In genomic region chr13:60601436-60602415, GRCm38 (mm10) we compare ENCODE assay signal across 8 mouse cellular contexts. TPM values are rescaled to one million over a fixed set of nuclear protein-coding genes. Genes with fewer than 3 reads are reported as not detected.
DNase-seq lines count a peak whose midpoint lies in the region; ATAC-seq and TF ChIP-seq lines count a peak whose summit lies in the region.

Gene Dapk1, plus strand, starts transcription at chr13:60601947.

- no peaks in the 10 kb centered on the region for H3K9me3 ChIP-seq in erythroblast, embryonic 14.5 days (ENCODE audit: control insufficient read depth, low read length)
- H3K9me3 ChIP-seq in forebrain, embryonic 10.5 days = no peaks in the 10 kb centered on the region; the same call in 1 of the 2 replicates
- no peaks in the 10 kb centered on the region for H3K9me3 ChIP-seq in heart, embryonic 13.5 days
- H3K9me3 ChIP-seq in stomach, embryonic 14.5 days (ENCODE audit: control insufficient read depth, low read depth, low read length) = no peaks in the 10 kb centered on the region

- peak; percentile 78 for DNase-seq in forebrain, embryonic 10.5 days (ENCODE audit: extremely low spot score, low spot score)
- peak; percentile 91 for DNase-seq in kidney, postnatal 10 days
- peak; percentile 80 for DNase-seq in liver, adult 2 months (ENCODE audit: extremely low read depth, low read depth, low spot score)
- DNase-seq in naive thymus-derived CD4-positive, alpha-beta T cell, adult 2 months (ENCODE audit: low read depth) = peak; percentile 74

- WGBS in forebrain, embryonic 10.5 days = under 1% methylated on average over 86 of the region's 90 CpGs
- WGBS in heart, embryonic 13.5 days = under 1% methylated on average over 86 of the region's 90 CpGs
- 1% methylated on average over 79 of the region's 90 CpGs for WGBS in liver, adult 2 months
- WGBS in stomach, embryonic 14.5 days = under 1% methylated on average over 55 of the region's 90 CpGs

- peaks cover 14% of the 10 kb centered on the region for H3K4me1 ChIP-seq in erythroblast, embryonic 14.5 days (ENCODE audit: control insufficient read depth)
- H3K4me1 ChIP-seq in forebrain, embryonic 10.5 days = peaks cover 26% of the 10 kb centered on the region
- peaks cover 10% of the 10 kb centered on the region; the same call in 1 of the 2 replicates for H3K4me1 ChIP-seq in heart, embryonic 13.5 days
- H3K4me1 ChIP-seq in liver, adult 2 months (ENCODE audit: control insufficient read depth, insufficient read depth, low read length) = peaks cover 25% of the 10 kb centered on the region
- H3K4me1 ChIP-seq in stomach, embryonic 14.5 days (ENCODE audit: control insufficient read depth, insufficient read depth, low read length) = peaks cover 7% of the 10 kb centered on the region; the same call in 1 of the 2 replicates

- peak; percentile 70 for TF ChIP-seq CTCF in liver, adult 2 months (IDR thresholded peaks at IDR 0.05; ENCODE audit: low read depth, low read length)

- H3K79me2 ChIP-seq in liver, adult 2 months (ENCODE audit: control insufficient read depth, insufficient read depth, low read length) = peaks cover 28% of the 10 kb centered on the region; the same call in 1 of the 2 replicates

- no peak for ATAC-seq in erythroblast, adult 5-6 weeks (replicated peaks; ENCODE audit: low FRiP score, poor library complexity, severe bottlenecking)
- ATAC-seq in heart, embryonic 13.5 days (ENCODE audit: extremely low read depth, insufficient number of reproducible peaks, low FRiP score, low TSS enrichment) = peak; percentile 69
- peak; percentile 90 for ATAC-seq in stomach, embryonic 14.5 days (ENCODE audit: insufficient number of reproducible peaks, insufficient read depth, low FRiP score, low read depth)

- H3K36me3 ChIP-seq in erythroblast, embryonic 14.5 days (ENCODE audit: control insufficient read depth) = no peaks in the 10 kb centered on the region; the same call in 1 of the 2 replicates
- H3K36me3 ChIP-seq in forebrain, embryonic 10.5 days (replicated peaks) = peaks cover 28% of the 10 kb centered on the region
- peaks cover 6% of the 10 kb centered on the region; the same call in 1 of the 2 replicates for H3K36me3 ChIP-seq in heart, embryonic 13.5 days
- no peaks in the 10 kb centered on the region for H3K36me3 ChIP-seq in liver, adult 2 months (ENCODE audit: control insufficient read depth, insufficient read depth, low read length)
- no peaks in the 10 kb centered on the region for H3K36me3 ChIP-seq in stomach, embryonic 14.5 days (ENCODE audit: control insufficient read depth, insufficient read depth, low read length)

- TF ChIP-seq POLR2A in liver, adult 2 months (IDR thresholded peaks at IDR 0.05; ENCODE audit: extremely low read depth, insufficient read depth, low read length) = peak; percentile 65; the same call in 1 of the 2 replicates

- H3K27ac ChIP-seq in forebrain, embryonic 10.5 days = peak within 1 kb of the TSS; percentile 96
- peak within 1 kb of the TSS; percentile 41; the same call in 1 of the 2 replicates for H3K27ac ChIP-seq in heart, embryonic 13.5 days (replicated peaks)
- H3K27ac ChIP-seq in liver, adult 2 months (replicated peaks; ENCODE audit: insufficient read depth, low read depth, low read length) = peak within 1 kb of the TSS; percentile 87
- H3K27ac ChIP-seq in stomach, embryonic 14.5 days (ENCODE audit: low read length) = peak within 1 kb of the TSS; percentile 79

- peaks cover 5% of the 10 kb centered on the region for H3K27me3 ChIP-seq in erythroblast, embryonic 14.5 days (ENCODE audit: control insufficient read depth)
- H3K27me3 ChIP-seq in forebrain, embryonic 10.5 days (ENCODE audit: poor library complexity, severe bottlenecking) = no peaks in the 10 kb centered on the region
- H3K27me3 ChIP-seq in heart, embryonic 13.5 days (replicated peaks) = no peaks in the 10 kb centered on the region
- no peaks in the 10 kb centered on the region for H3K27me3 ChIP-seq in liver, adult 2 months (ENCODE audit: control insufficient read depth, insufficient read depth, low read length)
- no peaks in the 10 kb centered on the region for H3K27me3 ChIP-seq in stomach, embryonic 14.5 days (ENCODE audit: control insufficient read depth, insufficient read depth, low read length)

- H3K4me2 ChIP-seq in heart, embryonic 13.5 days = peak within 1 kb of the TSS; percentile 97
- H3K4me2 ChIP-seq in stomach, embryonic 14.5 days (replicated peaks; ENCODE audit: low read depth, low read length) = peak within 1 kb of the TSS; percentile 85

- H3K9ac ChIP-seq in heart, embryonic 13.5 days = peak within 1 kb of the TSS; percentile 87
- peak within 1 kb of the TSS; percentile 96 for H3K9ac ChIP-seq in liver, adult 2 months (ENCODE audit: low read depth, low read length)
- peak within 1 kb of the TSS; percentile 65 for H3K9ac ChIP-seq in stomach, embryonic 14.5 days (replicated peaks; ENCODE audit: low read depth, low read length)

- peak within 1 kb of the TSS; percentile 68 for H3K4me3 ChIP-seq in erythroblast, embryonic 14.5 days (replicated peaks)
- H3K4me3 ChIP-seq in forebrain, embryonic 10.5 days = peak within 1 kb of the TSS; percentile 85
- H3K4me3 ChIP-seq in heart, embryonic 13.5 days = peak within 1 kb of the TSS; percentile 87
- H3K4me3 ChIP-seq in liver, adult 2 months (ENCODE audit: insufficient read depth, low read depth, low read length) = peak within 1 kb of the TSS; percentile 69
- H3K4me3 ChIP-seq in stomach, embryonic 14.5 days (ENCODE audit: low read depth, low read length) = peak within 1 kb of the TSS; percentile 80

RNA-seq across cellular contexts. Expression of gene Dapk1, which starts in this region (rescaled TPM):
- polyA plus RNA-seq in erythroblast, embryonic 14.5 days (2012) = 0.05 and 0.15 TPM in 2 replicates
- total RNA-seq in erythroblast, adult 5-6 weeks (2015; ENCODE audit: low replicate concordance) = 2.3 TPM in 2 replicates
- 1.4 and 2.0 TPM in 2 replicates for total RNA-seq in erythroblast, adult 5-6 weeks (2017; ENCODE audit: low replicate concordance)
- 18.0 and 18.7 TPM in 2 replicates for polyA plus RNA-seq in forebrain, embryonic 10.5 days (2016; fragmentation: Nextera tagmentation; extraction: Ambion mirVana)
- polyA plus RNA-seq in heart, embryonic 13.5 days (2015; fragmentation: Nextera tagmentation; extraction: Ambion mirVana) = 7.5 and 8.2 TPM in 2 replicates
- 23.0 and 36.8 TPM in 2 replicates for total RNA-seq in liver, adult 2 months (2014; rRNA removed)
- polyA plus RNA-seq in liver, adult 2 months (2012; rRNA removed) = 80.5 and 91.7 TPM in 2 replicates
- 16.2 and 21.6 TPM in 2 replicates for polyA plus RNA-seq in stomach, embryonic 14.5 days (2014; fragmentation: Nextera tagmentation; extraction: Ambion mirVana)

Comparison
In these comparisons a context has a peak if more than half of its experiments do, and no peak if none do; other contexts are left out.
1. H3K27ac ChIP-seq: peak in every context shown above with its lines; median percentile 96 in forebrain, embryonic 10.5 days; 87 in liver, adult 2 months; 79 in stomach, embryonic 14.5 days; 41 in heart, embryonic 13.5 days.